Mouse (Mus musculus) lung, postnatal 0 days (tissue): ENCODE results near the gene Cd3d. TPM values are rescaled to one million over a fixed set of nuclear protein-coding genes. Genes with fewer than 3 reads are reported as not detected.

ENCODE experiments used
- ATAC-seq: fragments of 200-750 bp; cut with Nextera tagmentation; 2 replicates; pipeline ENCODE4 v1.8.0; 2017; ENCODE audit warnings: moderate library complexity
- DNase-seq: peaks from one replicate; pipeline ENCODE4 v3.0.0-alpha.2; 2016; ENCODE audit warnings: low spot score
- H3K27ac ChIP-seq: fragments of 300-500 bp; sonication (generic); 2 replicates; pipeline ENCODE4 v1.5.1; 2014; ENCODE audit warnings: antibody characterized with exemption, mild to moderate bottlenecking, low read length, mixed read lengths
- H3K27me3 ChIP-seq: fragments of 300-500 bp; sonication (generic); replicated peaks from 2 replicates; pipeline ENCODE4 v1.6.1; 2014; ENCODE audit warnings: low read length, mixed read lengths; ENCODE audit not compliant: insufficient read depth
- H3K36me3 ChIP-seq: fragments of 300-500 bp; sonication (generic); 2 replicates; pipeline ENCODE4 v1.6.1; 2014; ENCODE audit warnings: low read length, mixed read lengths; ENCODE audit not compliant: insufficient read depth
- H3K4me1 ChIP-seq: fragments of 300-500 bp; sonication (generic); 2 replicates; pipeline ENCODE4 v1.6.1; 2014; ENCODE audit warnings: antibody characterized with exemption, low read depth, low read length, mixed read lengths; ENCODE audit not compliant: insufficient read depth
- H3K4me2 ChIP-seq: fragments of 300-500 bp; sonication (generic); replicated peaks from 2 replicates; pipeline ENCODE4 v1.6.1; 2014; ENCODE audit warnings: low read depth, mild to moderate bottlenecking, low read length, moderate library complexity, mixed read lengths
- H3K4me3 ChIP-seq: fragments of 300-500 bp; sonication (generic); 2 replicates; pipeline ENCODE4 v1.5.1; 2014; ENCODE audit warnings: low read depth, low read length
- H3K9ac ChIP-seq: fragments of 300-500 bp; sonication (generic); replicated peaks from 2 replicates; pipeline ENCODE4 v1.6.1; 2014; ENCODE audit warnings: low read depth, mild to moderate bottlenecking
- H3K9me3 ChIP-seq: fragments of 300-500 bp; sonication (generic); 2 replicates; pipeline ENCODE4 v1.6.1; 2016; ENCODE audit warnings: low read length, mixed read lengths
- CTCF ChIP-seq: IDR thresholded peaks from 2 replicates; pipeline ENCODE4 v1.5.1; 2016; ENCODE audit warnings: antibody characterized with exemption, mild to moderate bottlenecking
- EP300 ChIP-seq: IDR thresholded peaks from 2 replicates; pipeline ENCODE4 v1.6.1; 2016; ENCODE audit warnings: antibody characterized with exemption, mild to moderate bottlenecking, control low read depth
- WGBS: fragments of 180-500 bp; shearing (Covaris S2); extraction: QIAGEN DNeasy Blood & Tissue Kit; methylation state at CpG from one replicate; pipeline ENCODE4 v1.1.7; 2014; 5-methylcytosine and 5-hydroxymethylcytosine counted together
- polyA plus RNA-seq: library from polyadenylated mRNA; unstranded; fragments of >200 nt; fragmentation: Nextera tagmentation; extraction: Ambion mirVana; gene quantifications from 2 replicates; pipeline ENCODE4 v1.2.1, GENCODE M21; 2015

The Cd3d gene
- polyA plus RNA-seq, 1 experiment from 2014 or later = 0.39 TPM

DNA sequence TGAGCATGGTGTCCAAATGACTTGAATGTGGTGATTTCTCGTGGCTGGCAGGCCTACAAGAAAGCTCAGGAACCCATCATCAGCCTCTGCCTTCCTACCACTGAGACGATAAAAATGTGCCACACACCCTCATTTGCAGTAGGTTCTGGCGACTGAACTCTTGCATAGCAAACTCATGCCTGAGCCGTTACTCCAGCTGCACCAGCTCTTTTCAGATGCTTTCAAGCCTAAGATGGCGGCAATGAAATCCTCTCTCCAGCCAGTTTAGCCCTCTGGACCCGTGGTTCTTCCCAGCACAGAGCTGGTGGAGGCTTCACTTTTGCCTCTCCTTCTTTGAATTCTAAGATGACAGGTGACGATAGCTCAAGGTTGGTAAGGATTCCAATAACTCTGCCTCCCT lies 1.8 kb upstream of the Cd3d start:
- Histone ChIP-seq H3K4me3 (no peak overlapping the region), H3K36me3 (no peaks in the 10 kb centered on the region), H3K9ac (no peak overlapping the region), H3K4me2 (no peak overlapping the region), H3K27me3 (no peaks in the 10 kb centered on the region), H3K27ac (no peak overlapping the region), H3K9me3 (no peaks in the 10 kb centered on the region), H3K4me1 (no peaks in the 10 kb centered on the region)
- DNase-seq = no peak
- 67% methylated on average over 7 of the region's 7 CpGs for WGBS
- no peak for ATAC-seq
- no peak for TF ChIP-seq EP300
- TF ChIP-seq CTCF = no peak

DNA sequence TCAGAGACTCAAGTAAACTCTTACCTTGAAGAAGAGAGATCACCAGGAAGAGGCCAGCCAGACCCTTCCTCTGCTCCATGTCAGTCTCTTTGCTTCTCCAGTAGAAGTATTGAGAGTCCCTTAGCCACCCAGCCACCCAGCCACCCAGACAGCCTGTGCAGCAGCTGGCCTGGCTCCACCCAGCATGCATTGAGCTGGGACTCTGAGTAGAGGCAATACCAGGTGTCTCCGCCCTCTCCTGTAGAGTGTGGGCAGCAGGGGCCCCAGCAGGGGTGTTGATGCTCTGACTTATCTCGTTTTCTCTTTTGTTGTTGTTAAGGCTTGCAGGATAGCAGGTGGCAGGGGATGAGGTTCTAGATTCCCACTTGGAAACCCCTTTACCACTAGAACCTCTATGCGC lies 1.3 kb upstream of the Cd3d start, which contains the start of gene Cd3g:
Gene Cd3g (minus strand): TSS at position 190 of the 400 bp plus-strand sequence.
- no peaks in the 10 kb centered on the region for H3K4me1 ChIP-seq
- DNase-seq = no peak
- no peak within 1 kb of the TSS for H3K4me3 ChIP-seq
- no peaks in the 10 kb centered on the region for H3K36me3 ChIP-seq
- ATAC-seq = no peak
- WGBS = 56% methylated on average over 3 of the region's 3 CpGs
- no peak within 1 kb of the TSS for H3K27ac ChIP-seq
- TF ChIP-seq CTCF = no peak
- no peak for TF ChIP-seq EP300
- H3K9me3 ChIP-seq = no peaks in the 10 kb centered on the region
- no peak within 1 kb of the TSS for H3K4me2 ChIP-seq
- no peaks in the 10 kb centered on the region for H3K27me3 ChIP-seq
- H3K9ac ChIP-seq = no peak within 1 kb of the TSS

DNA sequence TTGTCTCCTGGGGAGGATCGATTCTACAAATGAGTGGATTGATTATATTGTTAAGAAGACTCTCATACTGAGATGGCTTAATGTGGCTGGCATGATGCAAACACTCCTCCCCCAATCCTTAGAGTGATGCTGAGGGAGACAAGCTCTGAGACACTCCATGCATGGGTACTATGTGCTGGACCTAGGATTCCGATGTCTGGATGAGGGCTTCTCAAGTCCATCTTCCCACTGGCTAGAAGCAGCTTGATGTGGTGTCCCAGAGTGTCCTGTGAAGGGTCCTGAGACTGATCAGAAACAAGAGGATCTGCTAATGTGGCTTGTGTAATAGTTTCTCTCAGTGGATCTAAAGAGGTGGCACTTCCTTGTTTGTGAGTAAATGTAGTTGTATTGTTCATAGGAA lies 482 bp upstream of the Cd3d start:
- ATAC-seq = no peak
- TF ChIP-seq EP300 (no peak), CTCF (no peak)

GRCm38 (mm10) chr9:44982081-44982480 lies 495 bp downstream of the Cd3d start:
- no peaks in the 10 kb centered on the region for H3K4me1 ChIP-seq
- H3K4me3 ChIP-seq = no peak overlapping the region
- H3K36me3 ChIP-seq = no peaks in the 10 kb centered on the region
- no peak overlapping the region for H3K27ac ChIP-seq
- no peaks in the 10 kb centered on the region for H3K27me3 ChIP-seq
- DNase-seq = no peak
- TF ChIP-seq EP300 (no peak), CTCF (no peak)
- no peak for ATAC-seq
- no peak overlapping the region for H3K9ac ChIP-seq
- no peaks in the 10 kb centered on the region for H3K9me3 ChIP-seq
- WGBS = 78% methylated on average over 8 of the region's 8 CpGs
- H3K4me2 ChIP-seq = no peak overlapping the region

More for the DNA sequence above, 482 bp upstream of the Cd3d start:
- DNase-seq = no peak
- no peak overlapping the region for H3K9ac ChIP-seq
- H3K4me2 ChIP-seq = no peak overlapping the region
- H3K27ac ChIP-seq = no peak overlapping the region
- H3K36me3 ChIP-seq = no peaks in the 10 kb centered on the region
- no peak overlapping the region for H3K4me3 ChIP-seq
- H3K4me1 ChIP-seq = no peaks in the 10 kb centered on the region
- 91% methylated on average over 2 of the region's 2 CpGs for WGBS
- H3K27me3 ChIP-seq = no peaks in the 10 kb centered on the region
- no peaks in the 10 kb centered on the region for H3K9me3 ChIP-seq

DNA sequence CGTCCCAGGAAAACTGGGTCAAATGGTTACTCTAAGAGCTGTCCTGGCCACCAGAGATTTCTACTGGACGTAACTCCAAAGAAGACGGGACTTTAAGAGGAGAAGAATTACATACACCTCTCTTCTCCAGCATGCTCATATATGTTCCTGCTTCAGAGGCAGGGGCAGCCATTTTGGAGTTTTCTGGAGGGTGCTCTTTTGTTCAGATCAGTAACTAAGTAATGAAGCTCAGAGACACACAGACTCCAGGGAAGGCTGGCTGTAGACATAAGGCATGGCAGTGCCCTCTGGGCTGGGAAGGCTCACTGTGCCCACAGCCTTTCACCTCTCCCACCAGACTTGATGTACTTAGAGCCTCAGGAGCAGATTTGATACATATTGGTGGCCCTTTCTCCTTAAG lies 945 bp downstream of the Cd3d start:
- DNase-seq = no peak
- no peak overlapping the region for H3K9ac ChIP-seq
- TF ChIP-seq EP300 = no peak

GRCm38 (mm10) chr9:44983001-44983400 lies 1.4 kb downstream of the Cd3d start:
- no peak for TF ChIP-seq CTCF
- no peak for TF ChIP-seq EP300
- DNase-seq (no peak), ATAC-seq (no peak)
- no peaks in the 10 kb centered on the region for H3K9me3 ChIP-seq
- H3K9ac ChIP-seq = no peak overlapping the region
- H3K4me2 ChIP-seq = no peak overlapping the region
- 63% methylated on average over 2 of the region's 2 CpGs for WGBS
- H3K27me3 ChIP-seq = no peaks in the 10 kb centered on the region
- H3K27ac ChIP-seq = no peak overlapping the region
- no peaks in the 10 kb centered on the region for H3K36me3 ChIP-seq
- no peak overlapping the region for H3K4me3 ChIP-seq
- H3K4me1 ChIP-seq = no peaks in the 10 kb centered on the region

More for the DNA sequence above, 945 bp downstream of the Cd3d start:
- no peak for ATAC-seq
- H3K36me3 ChIP-seq = no peaks in the 10 kb centered on the region
- no peak overlapping the region for H3K27ac ChIP-seq
- no peak overlapping the region for H3K4me3 ChIP-seq
- H3K27me3 ChIP-seq = no peaks in the 10 kb centered on the region
- H3K9me3 ChIP-seq = no peaks in the 10 kb centered on the region
- H3K4me2 ChIP-seq = no peak overlapping the region
- 79% methylated on average over 3 of the region's 3 CpGs for WGBS
- H3K4me1 ChIP-seq = no peaks in the 10 kb centered on the region

DNA sequence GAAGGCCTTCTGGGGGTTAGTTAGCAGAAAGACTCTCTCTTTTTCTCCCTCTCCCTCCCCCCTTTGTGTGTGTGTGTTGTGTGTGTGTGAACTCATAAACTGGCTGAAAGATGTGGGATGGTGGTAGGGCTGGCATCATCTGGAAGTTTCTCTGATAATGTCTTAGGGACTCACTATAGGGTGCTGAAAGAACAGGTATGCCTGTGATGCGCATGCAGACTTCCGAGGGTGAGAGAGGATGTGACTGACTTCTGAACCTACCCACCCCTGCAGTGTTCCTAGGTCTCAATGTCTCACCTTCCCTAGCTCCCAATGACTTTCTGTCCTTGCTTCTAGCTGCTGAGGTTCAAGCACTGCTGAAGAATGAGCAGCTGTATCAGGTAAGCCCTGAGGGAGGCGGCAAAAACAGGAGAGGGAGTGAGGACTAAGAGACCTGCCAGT lies 4.2 kb downstream of the Cd3d start:
- Histone ChIP-seq H3K27ac (no peak overlapping the region), H3K4me1 (no peaks in the 10 kb centered on the region), H3K4me2 (no peak overlapping the region), H3K9me3 (no peaks in the 10 kb centered on the region), H3K36me3 (no peaks in the 10 kb centered on the region), H3K27me3 (no peaks in the 10 kb centered on the region), H3K9ac (no peak overlapping the region), H3K4me3 (no peak overlapping the region)
- ATAC-seq (no peak), DNase-seq (no peak)
- TF ChIP-seq EP300 (no peak), CTCF (no peak)
- WGBS = 67% methylated on average over 3 of the region's 3 CpGs
